Mouse (Mus musculus): Measurements from ENCODE around the gene Ncbp3.
A peak's percentile ranks its signal among the peaks of the same experiment; 100 is the strongest.

DNA sequence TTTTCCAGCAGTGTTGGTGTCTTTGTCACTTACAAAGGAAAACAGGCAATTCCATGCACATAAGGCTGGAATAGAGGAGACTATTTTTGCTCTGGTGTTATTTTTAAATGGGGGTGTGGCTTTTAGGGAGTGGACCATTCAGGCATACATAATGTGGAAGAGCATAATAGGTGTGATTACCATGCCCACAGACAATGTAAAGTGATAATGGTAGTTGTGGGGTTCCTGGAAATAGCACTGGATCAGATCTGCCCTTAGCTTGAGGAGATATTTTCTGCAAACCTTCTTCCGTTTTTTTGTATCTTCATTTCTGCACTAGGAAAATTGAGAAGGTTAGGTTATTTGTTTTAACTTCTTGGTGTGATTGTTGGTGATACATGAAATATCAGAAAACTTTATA is 5.2 kb downstream of the Ncbp3 start:
- no peak for TF ChIP-seq GATA1 (IDR thresholded peaks at IDR 0.05; ENCODE audit: borderline replicate concordance, low read length)
- no peak for TF ChIP-seq CTCF (IDR thresholded peaks at IDR 0.05; ENCODE audit: low read depth, low read length)
- peak; percentile 26; the same call in 1 of the 2 replicates for TF ChIP-seq TAL1 (conservative IDR thresholded peaks at IDR 0.05; ENCODE audit: low read depth, low read length)
- no peak for TF ChIP-seq POLR2AphosphoS5 (IDR thresholded peaks at IDR 0.05; ENCODE audit: insufficient replicate concordance, low read depth, low read length)
- TF ChIP-seq GATA2 (IDR thresholded peaks at IDR 0.05; ENCODE audit: borderline replicate concordance, low read depth, low read length) = no peak
